Mouse (Mus musculus): ENCODE results near the gene Adam33.

Adam33 gene

DNA sequence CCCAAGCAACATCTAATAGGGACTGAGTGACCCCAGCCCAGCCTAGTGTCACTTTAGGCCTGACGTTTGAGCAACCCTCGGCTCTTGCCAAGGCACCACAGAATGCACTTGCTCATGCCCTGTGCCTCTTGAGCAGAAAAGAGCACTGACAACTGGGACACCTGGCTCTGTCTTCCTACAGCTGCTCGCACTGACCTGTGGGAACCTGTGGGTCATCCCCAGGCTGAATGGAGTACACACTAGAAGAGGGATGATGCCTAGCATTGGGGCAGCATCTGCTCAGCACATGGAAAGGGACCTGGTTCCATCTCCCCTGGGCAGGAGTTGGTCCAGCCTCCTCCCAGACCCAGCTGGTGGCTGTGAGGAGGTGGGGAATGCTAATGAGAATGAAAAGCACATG lies 36.7 kb downstream of the Adam33 start:
- DNase-seq = no peak

DNA sequence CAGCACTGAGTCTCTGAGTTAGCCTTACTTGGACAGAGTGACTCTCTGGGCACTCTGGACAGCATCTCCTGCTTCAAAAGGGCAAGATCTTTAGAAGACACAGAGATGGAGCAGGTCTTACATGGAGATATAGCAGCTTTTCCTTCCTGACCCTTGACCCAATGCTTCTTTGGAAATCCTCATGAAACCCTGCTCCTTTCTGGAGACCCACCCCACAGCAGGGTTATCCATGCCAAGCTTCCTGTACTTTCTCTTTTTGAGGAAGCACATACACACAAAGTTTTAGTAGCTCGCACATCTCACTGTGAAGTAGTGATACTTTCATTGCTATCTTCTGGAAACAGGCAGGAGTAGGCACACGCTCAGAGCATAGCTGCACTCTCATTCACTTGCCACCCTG lies 38.4 kb downstream of the Adam33 start:
- DNase-seq = no peak

DNA sequence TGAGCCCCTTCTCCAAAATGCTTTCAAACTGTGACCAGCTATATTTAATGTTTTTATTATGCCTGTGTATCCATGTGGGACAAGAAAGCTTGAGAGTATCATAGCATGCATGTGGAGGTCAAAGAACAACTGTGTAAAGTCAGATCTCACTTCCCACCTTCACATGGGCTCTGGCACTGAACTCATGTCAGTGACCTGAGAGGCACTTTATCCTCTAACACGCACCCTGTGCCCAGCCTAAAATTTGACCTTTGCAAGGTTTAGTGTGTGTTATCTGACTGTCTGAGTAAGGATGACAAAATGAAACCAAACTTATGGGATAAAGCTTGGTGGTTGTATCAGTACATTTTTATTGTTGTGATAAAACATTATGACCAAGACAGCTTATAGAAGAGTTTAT lies 53.0 kb downstream of the Adam33 start:
- no peak for DNase-seq

GRCm38 (mm10) chr2:131009123-131009522 lies 54.5 kb downstream of the Adam33 start:
- no peak for DNase-seq

Data from kidney, postnatal 4 days (tissue).